Mouse (Mus musculus): ENCODE measurements at regions not wholly inside any gene's neighbourhood (a gene's known extent, or its start where the extent isn't known, plus 50 kb on each side); places are given as distances from the start of the nearest gene placed in this dataset.
"Not testable (repeated sequence)": the region's sequence is repeated elsewhere in the genome, so short reads cannot be mapped to it uniquely, and the experiment has no call there.

- DNase-seq = no peak
These were observed 101.7 kb upstream of the Tbl1xr1 start for GRCm38 (mm10) chr3:21974766-21975165.

DNA sequence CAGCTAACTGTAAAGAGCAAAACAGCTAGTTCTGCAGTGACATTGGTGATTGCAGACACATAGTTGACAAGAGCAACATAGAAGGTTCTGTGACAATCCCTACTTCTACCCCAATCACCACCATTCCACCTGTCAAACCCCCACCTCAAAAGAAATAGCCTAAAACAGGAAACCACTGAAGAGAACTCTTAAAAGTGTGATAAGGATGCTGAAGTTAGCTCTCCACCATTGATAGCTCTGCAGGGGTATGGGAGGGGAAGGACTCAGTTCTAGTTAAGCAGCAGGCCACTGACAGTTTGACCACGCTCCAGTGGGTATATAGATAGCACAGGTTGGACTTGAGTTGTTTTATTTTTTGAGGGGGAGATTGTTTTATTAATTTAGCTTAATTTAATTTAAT, 98.7 kb upstream of the Tbl1xr1 start:
- no peak for DNase-seq

- no peak for DNase-seq
These were observed 93.5 kb upstream of the Tbl1xr1 start for GRCm38 (mm10) chr3:21982991-21983390.

DNA sequence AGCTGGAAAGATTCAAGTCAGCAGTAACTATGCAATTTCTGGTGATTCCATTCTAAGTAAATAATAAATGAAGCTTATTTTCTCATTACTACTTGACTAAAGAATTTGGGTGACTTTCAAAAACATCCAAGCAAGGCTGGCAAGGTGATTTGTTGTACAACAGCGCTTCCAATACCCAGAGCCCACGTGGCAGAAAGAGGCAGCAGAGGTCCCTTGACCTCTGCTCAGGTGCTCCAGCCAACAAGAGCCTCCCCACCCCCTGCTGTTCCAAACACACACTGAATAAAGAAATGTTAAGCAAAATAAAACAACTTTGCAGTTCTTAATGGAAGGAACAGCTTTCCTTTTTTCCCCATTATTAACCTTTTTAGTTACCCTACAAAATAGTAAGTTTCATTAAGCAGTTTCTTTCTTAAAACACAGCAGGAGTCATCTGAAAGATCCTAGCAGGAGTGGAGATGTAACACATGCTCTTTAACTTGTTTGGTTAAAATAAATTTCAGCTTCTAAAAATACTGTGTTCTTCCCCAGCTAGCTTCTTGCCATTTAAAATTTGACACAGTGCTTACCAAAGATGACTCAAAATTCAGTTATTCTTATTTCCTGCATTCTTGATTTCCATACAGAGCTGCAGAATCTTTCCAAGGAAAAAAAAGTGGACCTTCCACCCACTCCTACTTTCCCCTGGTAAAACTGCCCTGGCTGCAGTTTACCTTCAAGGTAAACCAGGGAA, 92.3 kb upstream of the Tbl1xr1 start:
- DNase-seq = no peak

GRCm38 (mm10) chr3:21984807-21985206, 91.6 kb upstream of the Tbl1xr1 start:
- no peak for DNase-seq

DNA sequence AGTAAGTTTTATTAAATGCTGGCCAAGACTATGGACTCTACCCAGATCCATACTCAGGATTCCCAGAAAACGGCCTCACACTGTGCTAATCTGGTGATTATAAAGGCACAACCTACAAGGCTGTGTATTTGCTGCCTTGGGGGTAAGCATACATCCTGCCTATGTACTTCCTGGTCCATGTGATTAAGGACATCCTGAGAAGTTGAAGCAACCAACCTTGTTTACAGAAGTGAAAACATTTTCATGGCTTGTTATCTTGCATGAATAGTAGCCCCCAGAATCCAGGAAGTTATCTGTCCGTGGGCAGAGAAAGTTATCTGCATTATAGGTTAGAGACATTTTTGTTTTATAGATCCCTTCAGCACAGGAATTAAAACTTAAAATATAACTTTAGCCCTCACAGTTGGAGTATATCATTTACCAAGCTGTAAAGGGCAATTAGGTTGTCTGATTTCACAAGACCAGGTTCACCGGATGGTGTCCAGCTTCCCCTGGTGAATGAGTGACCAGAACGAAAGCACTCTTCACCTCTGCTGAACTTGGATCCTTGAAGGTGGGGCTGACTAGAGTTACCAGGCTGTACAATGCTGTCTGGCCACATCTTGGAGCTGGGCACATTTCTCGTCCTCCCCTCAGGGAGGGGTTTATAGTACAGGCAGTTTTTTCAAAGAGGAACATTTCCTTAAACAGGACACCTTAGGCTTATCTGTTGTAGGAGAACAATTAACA, 90.1 kb upstream of the Tbl1xr1 start:
- no peak for DNase-seq

GRCm38 (mm10) chr3:21986893-21987250, 89.6 kb upstream of the Tbl1xr1 start:
- no peak for DNase-seq

GRCm38 (mm10) chr3:21987455-21988009, 88.9 kb upstream of the Tbl1xr1 start:
- DNase-seq = peak in 1 of 2 experiments; percentile 49

- peak; percentile 56 to 58 for DNase-seq
These were observed 88.4 kb upstream of the Tbl1xr1 start for GRCm38 (mm10) chr3:21988010-21988531.

DNA sequence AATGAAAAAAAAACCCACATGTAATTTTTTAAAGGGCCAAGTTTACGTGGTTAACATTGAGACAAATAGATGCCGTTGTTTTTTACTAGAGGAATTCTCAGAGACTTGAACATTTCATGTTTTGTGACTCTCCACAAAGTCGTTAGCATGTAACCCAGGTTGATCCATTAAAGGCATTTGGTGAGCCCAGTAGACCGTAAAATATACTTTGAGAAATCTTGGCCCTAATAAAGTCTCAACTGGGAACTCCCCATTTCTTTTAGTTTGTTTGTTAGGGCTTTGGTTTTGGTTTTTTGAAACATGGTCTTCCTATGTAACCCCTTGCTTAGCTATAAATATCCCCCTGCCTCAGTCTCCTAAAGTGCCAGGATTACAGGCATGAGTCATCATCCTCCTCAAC, 85.9 kb upstream of the Tbl1xr1 start:
- DNase-seq = no peak

GRCm38 (mm10) chr3:21991681-21992152, 84.7 kb upstream of the Tbl1xr1 start:
- peak; percentile 57 to 58 for DNase-seq

- DNase-seq = no peak
These were observed 84.2 kb upstream of the Tbl1xr1 start for GRCm38 (mm10) chr3:21992203-21992602.

GRCm38 (mm10) chr3:21993961-21994360, 82.5 kb upstream of the Tbl1xr1 start:
- DNase-seq = no peak

- DNase-seq = no peak
These were observed 80.7 kb upstream of the Tbl1xr1 start for GRCm38 (mm10) chr3:21995566-21996391.

- DNase-seq = no peak
These were observed 79.1 kb upstream of the Tbl1xr1 start for GRCm38 (mm10) chr3:21997387-21997786.

GRCm38 (mm10) chr3:22005456-22005855, 71.0 kb upstream of the Tbl1xr1 start:
- no peak for DNase-seq

- no peak for DNase-seq
These were observed 70.3 kb upstream of the Tbl1xr1 start for GRCm38 (mm10) chr3:22006113-22006512.

DNA sequence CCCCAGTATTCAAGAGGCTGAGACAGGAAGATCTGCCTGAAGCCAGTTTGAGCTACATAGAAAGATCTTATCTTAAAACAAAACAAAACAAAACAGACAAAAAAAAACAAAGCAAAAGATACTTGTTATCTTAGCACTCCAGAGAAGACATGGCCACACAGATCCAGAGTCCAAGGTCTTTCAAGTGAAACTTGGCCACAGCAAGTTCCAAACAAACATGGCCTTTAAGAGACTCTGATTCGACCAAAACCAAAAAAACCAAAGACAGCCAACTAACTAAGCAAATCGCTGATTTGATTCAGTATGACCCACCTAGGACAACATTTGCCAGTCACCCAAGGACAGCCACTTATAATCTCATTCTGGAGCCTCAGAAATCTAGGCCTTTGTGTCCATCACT, 69.8 kb upstream of the Tbl1xr1 start:
- no peak for DNase-seq

GRCm38 (mm10) chr3:22007736-22008135, 68.7 kb upstream of the Tbl1xr1 start:
- no peak for DNase-seq

GRCm38 (mm10) chr3:22008432-22008831, 68.0 kb upstream of the Tbl1xr1 start:
- DNase-seq = no peak

GRCm38 (mm10) chr3:22009898-22010699, 66.4 kb upstream of the Tbl1xr1 start:
- no peak for DNase-seq

DNA sequence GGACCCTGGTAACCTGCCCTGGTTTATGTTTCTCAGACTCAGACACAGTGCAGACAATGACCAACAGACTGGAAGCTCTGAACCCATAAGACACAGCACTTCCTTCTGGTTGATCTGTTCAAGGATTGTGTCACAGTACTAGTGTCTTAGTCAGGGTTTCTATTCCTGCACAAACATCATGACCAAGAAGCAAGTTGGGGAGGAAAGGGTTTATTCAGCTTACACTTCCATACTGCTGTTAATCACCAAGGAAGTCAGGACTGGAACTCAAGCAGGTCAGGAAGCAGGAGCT, 65.8 kb upstream of the Tbl1xr1 start:
- not testable (repeated sequence) for DNase-seq

All from thymus, postnatal 36 days (tissue).